Mouse (Mus musculus): ENCODE results near the gene Chuk.

DNA sequence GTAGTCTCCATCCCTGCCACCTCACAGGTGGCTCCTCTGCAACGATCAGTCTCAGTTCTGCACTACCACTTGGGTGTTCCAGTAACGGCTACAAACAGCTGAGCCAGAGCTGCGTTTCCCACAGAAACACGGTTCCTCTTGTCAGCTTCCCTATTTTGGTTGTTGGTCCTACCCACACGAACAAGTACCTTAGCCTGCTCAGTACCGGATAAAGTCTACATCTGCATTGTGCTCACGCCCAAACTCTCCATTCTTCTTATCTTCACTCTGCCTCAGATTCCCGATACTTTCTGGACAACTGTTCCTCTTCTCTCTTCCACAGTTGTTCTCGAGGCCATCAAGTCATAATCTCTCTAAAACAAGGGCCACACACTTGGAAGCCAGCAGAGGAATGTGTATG lies 37.1 kb upstream of the Chuk start:
- TF ChIP-seq CTCF (IDR thresholded peaks at IDR 0.05; ENCODE audit: low read depth) = no peak
- TF ChIP-seq EP300 (IDR thresholded peaks at IDR 0.05; ENCODE audit: low read depth) = no peak

All from heart, postnatal 0 days (tissue).